Mouse (Mus musculus): ENCODE results near the gene Asb13.

GRCm38 (mm10) chr13:3686306-3686705 lies 52.5 kb downstream of the Asb13 start:
- TF ChIP-seq CTCF (IDR thresholded peaks at IDR 0.05; ENCODE audit: borderline replicate concordance, insufficient read depth, low read length) (no peak), POLR2A (IDR thresholded peaks at IDR 0.05; ENCODE audit: low read depth, low read length) (no peak)

Measured in embryonic fibroblast, embryonic 13.5 days (primary cell).